Mouse (Mus musculus) CD8-positive naive resting alpha-beta T cell, adult 2 months (primary cell): ENCODE results near the gene Fam71f1.
"Not testable (repeated sequence)": the region's sequence is repeated elsewhere in the genome, so short reads cannot be mapped to it uniquely, and the experiment has no call there.

Source experiments
- DNase-seq, 2 experiments: peaks; one replicate each; pipeline ENCODE4 v3.0.0; 2022; ENCODE audit warnings: low read depth in 2 of 2, low spot score in 2 of 2

Gene Fam71f1

DNA sequence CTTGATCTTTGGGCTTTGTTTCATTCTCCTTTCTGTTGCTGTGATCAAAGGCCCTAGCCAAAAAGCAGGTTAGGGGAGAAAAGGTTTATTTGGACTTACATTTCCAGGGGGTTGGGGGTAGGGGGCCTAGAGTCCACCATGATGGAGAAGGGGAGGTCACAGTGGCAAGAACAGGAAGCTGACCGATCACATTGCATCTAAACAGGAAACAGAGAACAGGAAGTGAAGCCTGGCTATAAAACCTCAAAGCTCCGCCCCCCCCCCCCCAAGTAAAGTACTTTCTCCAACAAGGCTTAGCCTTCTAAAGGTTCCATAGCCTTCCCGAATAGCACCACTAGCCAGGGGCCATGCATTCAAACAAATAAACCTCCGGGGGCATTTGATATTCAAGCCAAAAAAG lies 3.8 kb downstream of the Fam71f1 start:
- no peak for DNase-seq

DNA sequence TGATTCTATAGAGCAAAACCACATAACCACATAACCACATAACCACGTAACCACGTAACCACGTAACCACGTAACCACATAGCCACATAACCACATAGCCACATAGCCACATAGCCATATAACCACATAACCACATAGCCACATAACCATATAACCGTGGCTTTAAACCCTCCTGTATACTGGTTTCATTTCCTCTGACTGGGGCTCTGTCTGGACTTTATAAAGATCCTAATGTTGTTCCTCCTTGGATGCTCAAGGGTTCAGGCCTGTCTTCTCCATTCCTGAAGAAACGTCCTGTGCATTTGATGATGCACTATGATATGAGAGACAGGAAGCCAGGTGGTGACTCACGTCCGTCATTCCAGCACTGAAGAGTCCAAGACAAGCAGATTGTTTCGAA lies 8.0 kb downstream of the Fam71f1 start:
- DNase-seq = no peak

DNA sequence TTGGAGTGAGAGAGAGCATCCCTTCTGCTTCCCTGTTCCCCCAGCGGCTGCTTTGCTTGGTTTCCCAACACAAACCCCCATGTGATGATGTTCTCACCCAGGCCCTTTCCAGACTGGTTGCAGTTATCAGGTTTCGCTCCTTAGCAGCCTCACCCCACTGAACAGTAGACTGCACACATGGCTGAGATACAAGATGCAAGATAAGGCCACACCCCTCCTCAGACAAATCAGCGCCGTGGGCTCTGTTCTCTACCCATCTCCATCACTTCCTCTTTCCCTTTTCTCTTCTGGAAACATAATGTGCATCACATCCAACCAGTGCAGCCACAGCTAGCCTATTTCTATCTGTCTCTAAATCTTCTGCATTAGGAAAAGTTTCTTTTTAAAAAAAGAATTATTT lies 10.6 kb downstream of the Fam71f1 start:
- DNase-seq = no peak

DNA sequence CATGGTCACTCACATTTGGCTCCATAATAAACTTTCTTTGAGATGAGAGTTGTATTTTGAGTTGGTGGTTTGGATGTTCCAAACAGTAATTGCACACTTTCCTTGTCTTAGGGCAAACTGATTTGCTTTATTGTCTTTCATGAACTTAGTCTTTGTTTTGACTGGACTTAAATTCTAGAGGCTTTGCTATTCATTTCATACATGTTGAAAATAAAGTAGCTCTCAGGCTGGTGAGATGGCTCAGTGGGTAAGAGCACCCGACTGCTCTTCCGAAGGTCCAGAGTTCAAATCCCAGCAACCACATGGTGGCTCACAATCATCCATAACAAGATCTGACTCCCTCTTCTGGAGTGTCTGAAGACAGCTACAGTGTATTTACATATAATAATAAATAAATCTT lies 27.6 kb downstream of the Fam71f1 start:
- DNase-seq = not testable (repeated sequence)

DNA sequence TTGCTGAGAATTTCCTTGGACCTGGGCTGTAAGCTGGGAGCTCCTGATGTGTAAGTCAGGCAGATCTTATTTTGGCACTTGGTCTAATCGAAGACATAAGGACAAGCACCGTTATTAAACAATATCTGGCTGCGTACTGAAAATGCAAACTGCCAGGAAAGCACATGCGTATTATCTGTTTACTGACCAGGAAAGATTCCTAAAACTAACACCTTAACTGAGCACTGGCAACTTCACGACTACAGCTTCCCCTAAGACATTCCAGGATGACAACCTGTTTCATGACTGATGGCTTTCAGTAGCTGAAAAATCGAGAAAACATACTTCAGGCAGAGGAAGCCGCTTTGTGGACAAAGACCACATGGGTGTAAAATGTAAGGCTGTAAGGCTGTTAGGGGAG lies 28.2 kb downstream of the Fam71f1 start:
- no peak for DNase-seq

DNA sequence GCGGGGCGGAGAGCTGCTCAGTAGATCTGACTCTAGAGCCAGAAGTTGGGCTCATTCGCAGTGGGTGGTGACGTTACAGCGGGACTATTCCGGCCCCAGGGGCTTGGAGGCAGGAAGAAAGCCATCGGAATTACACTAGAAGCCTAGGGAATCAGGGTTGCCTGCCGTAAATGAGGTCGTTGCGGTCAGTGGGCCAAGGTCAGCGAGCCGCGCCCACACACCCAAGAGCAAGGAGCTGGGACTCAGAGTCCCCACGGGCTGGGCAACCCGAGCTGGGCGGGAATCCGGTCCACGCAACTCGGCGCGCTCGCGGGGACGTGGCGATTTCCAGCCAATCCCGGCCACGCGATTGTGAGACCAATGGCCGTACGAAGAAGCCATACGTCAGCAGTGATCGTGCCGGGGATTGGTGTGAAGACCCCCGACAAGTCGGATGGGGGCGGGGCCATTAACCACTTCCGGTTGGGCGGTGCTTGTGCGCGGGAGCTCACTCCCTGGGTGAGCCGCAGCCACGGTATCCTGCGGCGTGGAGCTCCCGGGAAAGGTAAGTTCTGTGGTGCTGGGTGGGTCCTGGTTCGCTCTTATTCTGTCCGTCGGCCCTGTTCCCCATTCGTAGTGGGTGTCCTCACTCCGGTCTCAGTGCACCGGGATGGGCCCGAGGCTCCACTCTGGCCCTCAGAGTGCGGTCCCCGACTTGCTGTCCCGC lies 28.9 kb downstream of the Fam71f1 start, which contains the start of gene Calu:
Gene Calu, plus strand, starts transcription at position 405 of the 706 bp plus-strand sequence.
- peak; percentile 99 to 100 for DNase-seq

DNA sequence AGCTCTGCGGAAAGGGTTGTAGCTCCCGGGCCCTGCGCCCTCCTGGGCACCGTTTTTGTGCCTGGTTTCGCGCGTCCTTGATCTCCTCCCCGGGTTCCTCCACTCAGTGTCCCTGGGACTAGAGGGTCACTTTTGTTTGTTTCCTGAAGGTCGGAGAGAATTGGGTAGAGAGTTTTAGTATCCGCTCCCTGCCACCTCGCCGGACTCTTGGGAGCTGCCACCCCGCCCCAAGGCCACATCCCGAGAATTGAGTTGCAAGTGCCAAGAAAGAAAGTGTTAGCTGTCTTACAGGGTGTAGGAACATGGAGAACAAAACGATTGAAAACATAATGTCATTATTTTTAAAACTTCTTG lies 29.4 kb downstream of the Fam71f1 start:
- no peak for DNase-seq

DNA sequence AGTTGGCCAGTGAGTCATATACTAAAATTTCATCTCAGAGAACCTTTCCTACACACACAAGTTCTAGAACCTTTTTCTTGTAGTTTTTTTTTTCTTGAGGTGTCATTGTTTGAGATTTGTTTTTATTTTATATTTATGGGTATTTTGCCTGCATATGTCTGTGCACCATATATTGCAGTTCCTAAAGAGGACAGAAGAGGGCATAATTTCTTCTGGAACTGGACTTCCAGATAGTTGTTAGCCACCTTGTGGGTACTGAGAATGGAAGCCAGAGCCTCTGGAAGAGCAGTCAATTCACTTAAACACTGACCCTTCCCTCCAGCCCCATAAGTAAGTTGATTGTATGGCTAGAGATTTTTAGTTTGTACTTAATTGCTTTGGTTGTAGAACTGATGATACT lies 32.7 kb downstream of the Fam71f1 start:
- DNase-seq = peak in 1 of 2 experiments; percentile 28

DNA sequence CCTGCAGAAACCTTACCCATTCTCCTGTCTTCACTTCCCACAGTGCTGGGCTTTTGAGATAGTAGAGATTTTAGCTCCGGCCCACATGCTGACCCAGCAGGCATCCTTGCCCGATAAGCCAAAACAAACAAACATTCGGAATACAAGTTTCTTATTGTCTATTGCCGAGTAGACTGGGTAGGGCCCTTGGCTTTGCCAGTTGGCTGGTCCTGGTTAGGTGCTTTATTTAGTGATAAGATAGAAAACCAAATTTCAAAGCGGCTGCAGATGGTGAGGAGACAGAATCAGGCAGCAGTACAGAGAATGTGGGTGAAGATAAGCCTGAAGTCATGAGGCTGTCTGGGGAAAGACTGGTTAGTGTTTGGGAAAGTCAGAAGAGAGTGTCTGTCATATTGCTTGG lies 33.9 kb downstream of the Fam71f1 start:
- no peak for DNase-seq

DNA sequence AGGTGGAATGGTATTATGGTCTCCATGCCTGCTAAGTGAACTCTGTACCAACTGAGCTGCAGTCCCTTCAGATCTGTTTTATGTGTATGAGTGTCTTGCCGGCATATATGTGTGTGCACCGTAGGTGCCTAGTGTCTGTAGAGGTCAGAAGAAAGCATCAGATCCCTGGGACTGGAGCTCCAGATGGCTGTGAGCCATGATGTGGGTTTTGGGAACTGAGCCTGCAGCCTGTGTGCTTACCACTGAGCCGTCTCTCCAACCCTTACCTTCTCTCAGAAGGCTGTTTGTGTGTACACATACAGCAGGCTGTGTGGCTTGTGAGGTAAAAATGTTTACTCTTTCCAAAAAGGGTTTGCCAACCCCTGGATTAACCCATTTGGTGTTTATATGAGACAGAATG lies 40.4 kb downstream of the Fam71f1 start:
- DNase-seq = no peak

DNA sequence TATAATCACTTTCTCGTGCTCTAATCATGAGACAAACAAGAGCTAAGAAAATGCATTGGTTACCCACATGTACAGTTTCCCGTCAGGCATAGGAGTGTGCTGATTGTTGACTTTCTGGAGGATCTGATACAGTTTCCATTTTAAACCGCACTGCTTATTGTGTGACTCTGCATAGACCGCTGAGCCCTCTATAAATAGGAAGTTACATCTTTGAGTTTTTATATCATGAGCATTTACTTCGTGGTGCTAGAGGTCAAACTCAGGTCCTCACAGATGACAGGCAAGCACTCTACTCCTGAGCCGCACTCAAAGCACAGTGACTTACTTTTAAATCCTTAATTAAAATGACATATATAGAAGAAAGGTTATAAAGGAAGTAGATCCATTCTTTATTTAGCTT lies 41.3 kb downstream of the Fam71f1 start:
- DNase-seq = no peak

DNA sequence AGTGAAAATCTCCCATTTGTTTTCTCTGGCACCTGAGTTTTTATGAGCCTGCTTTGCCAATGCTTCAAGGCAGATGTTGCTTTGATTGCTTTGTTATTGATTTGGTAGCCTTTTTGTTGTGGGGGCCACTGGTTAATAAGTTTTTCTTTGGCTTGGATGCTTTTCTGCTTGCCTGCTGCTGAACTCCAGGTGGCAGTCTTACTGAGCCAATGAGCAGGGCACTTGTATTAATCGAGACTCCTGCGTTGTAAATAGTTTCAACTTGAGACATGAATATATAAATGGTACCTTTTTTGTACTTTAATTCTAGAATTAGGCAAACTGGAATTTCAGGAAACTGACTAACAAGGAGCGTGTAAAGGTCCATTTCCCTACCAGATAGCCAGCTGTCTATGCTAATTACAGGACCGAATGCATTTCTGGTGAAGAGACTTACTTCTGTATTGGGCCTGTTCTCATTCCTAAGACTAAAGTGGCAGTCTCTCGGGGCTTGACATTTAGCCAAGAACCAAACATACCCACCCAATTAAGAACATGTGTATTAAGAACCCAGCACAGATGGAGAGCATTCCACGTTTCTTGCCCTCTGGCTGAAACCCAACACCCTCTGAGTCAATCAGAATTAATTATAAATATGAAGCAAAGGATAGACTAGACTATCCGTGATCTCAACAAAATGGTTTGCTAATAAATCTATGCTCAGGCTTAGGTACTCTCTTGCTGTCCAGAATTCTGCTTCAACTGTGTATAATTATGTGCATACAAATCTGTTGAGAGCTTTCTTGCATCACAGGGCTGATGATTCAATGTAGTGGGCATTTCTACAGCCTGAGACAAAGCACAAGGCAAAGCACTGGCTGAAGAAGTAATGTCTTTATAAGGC lies 43.5 kb downstream of the Fam71f1 start:
- no peak for DNase-seq

DNA sequence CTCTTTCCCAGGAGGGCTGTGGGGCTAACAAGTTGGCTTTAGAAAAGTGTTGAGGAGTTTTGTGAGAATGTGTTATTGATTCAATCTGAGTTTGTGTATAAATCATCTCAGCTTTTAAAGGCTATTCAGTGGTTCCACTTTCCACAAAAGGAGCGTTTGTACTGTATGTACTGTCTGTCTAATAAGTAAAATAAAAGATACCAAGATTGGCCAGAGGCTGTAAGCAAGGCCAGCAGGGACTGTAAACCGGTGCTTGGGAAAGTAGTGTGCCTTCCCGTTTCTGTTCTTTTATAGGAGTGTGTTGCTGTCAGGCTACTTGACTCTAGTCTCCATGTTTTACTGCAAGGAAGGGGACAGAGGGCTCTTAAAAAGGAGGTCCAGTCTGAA lies 44.2 kb downstream of the Fam71f1 start:
- DNase-seq = no peak

DNA sequence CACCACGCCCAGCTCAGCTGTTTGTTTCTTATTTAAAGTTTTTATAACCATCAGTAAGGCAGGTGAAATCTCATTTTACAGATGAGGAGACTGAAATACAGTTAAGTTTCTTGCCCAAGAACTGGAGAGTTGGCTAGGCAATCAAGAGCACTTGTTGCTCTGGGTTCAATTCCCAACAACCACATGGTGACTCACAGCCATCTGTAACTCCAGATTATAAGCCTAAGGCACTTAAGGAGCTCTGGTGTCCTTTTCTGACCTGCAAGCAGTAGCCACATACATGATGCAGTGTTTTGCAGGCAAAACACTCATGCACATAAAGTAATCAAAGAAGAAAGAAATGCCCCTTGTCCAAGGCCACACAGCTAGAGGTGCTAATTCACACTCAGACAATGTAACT lies 46.3 kb downstream of the Fam71f1 start:
- DNase-seq = no peak

DNA sequence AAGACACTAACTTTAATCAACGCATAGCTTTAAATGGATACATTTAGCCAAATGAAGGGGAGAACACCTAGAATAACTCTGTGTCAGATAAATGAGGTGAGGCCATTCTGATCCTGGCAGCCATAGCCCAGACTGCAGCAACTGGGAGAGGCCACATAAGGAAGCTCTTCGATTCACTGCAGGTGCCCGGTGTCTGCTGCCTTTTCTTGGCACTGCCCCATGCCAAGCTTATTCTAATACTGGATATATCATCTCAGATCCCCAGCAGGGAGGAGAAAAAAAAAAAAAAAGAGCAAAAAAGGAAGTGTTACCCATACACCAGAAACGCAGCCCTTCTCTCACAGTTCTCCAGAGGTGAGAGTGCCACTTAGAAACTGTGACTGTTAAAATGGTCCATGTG lies 58.4 kb downstream of the Fam71f1 start:
- DNase-seq = no peak

DNA sequence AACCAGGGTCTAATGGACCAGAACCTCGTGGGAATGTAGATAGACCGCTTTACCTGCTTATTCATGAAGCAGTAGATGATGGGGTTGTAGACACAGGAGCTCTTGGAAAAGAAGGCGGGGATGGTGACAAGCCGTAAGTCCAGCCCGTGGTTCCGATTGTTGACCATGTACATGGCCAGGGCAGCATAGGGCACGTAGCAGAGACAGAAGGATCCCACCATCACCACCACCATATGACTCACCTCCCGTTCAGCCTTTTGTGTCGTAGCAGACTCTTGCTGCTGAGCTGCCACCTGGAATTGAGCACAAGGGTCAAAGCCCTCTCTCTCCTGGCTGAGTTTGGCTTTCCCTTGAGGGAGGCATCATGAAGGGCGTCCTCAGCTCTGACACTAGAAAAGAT lies 59.7 kb downstream of the Fam71f1 start:
- DNase-seq = no peak

DNA sequence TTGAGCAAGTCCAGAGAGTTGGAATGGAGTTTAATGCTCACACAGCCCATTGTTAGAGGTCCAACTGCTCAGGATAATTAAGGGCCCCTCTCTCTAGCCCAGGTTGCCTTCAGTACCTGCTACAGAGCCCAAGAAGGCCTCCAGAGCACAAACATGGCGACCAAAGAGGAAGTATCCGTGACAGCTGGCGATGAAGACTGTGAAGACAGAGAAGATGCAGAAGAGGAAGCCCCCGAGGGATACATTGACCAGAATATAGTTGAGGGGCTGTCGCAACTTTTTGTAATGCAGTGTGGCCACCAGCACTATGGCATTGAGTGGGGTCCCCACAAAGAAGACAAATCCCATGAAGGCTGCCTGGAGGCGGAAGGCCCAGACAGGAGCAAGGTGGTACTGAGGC lies 61.0 kb downstream of the Fam71f1 start:
- DNase-seq = no peak

DNA sequence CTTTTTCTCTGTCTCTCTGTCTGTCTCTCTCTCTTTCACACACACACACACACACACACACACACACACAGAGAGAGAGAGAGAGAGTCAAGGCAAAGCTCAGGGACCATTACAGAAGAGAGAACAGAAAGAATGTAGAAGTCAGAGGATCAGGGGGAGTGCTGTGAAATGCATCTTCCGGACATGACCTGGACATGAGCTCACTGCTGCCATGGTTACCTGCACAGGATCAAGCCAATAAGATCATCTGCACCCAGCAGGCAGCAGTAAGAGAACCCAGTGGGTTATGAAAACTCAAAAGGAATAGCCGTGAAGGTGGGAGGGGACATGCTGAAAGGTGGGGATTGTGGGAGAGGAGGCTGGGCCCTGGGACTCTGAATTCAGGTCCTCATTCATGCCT lies 63.5 kb downstream of the Fam71f1 start:
- no peak for DNase-seq
